Mouse (Mus musculus) right cerebral cortex, adult 2 months (tissue): ENCODE measurements at regions not wholly inside any gene's neighbourhood (a gene's known extent, or its start where the extent isn't known, plus 50 kb on each side); places are given as distances from the start of the nearest gene placed in this dataset.

Source experiments
- DNase-seq, 2 experiments: peaks; one replicate each; pipeline ENCODE4 v3.0.0; 2021 to 2022; ENCODE audit warnings: low spot score in 2 of 2

- no peak for DNase-seq
Observed at GRCm38 (mm10) chr14:110685247-110685646, 69.7 kb downstream of the Slitrk6 start.

DNA sequence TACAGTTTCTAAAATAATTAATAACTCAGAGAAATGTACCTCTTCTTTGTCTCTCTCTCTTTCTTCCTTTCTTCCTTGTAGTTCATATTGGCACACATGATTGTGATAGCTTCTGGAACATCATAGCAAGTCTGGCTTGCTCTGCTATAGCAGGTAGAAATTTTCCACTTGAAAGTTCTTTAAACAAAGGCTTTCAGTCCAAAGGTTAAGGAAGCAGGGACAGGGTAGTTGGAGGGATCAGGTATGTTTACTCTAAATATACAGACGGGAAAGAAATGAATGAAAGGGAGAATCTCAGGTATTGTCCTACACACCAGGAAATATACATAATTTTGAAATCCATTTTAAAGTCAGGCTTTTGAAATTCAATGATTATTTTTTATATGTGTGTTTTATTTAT lies 75.2 kb downstream of the Slitrk6 start:
- DNase-seq = no peak

DNA sequence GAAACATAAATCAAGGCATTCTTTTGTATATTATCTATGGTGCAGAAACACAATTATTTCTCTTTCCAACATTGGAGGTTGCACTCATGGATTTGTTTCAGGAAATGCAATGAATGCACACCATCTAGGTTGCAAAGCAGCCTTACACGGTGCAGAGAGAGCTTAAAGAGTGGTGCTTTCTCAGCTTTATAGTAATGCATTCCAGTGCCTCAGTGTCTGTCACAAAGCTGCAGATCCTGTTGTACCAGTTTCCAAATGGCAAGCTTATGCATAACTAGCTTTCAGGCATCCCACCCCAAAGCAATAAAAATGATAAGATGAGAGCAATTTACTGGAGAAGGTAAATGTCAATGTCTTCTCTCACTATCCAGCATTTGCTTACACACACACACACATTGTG lies 89.2 kb downstream of the Slitrk6 start:
- DNase-seq = no peak

DNA sequence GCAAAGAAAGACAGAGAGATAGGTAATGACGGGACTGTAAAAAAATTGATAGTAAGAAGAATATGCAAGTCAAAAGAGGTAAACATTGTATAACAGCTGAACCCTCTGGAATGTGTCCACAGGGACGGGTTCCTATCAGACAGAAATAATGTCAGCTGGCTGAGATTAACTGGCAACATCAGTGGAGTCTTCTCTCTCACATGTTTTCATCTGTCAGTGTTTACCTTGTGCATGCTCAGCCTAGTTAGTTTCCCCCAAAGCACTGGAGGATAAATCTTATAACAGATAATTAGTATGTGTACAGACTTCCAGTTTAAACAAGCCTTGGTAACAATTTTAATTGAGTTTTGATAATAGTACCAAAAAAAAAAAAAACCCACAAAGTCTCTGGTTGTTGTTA lies 91.7 kb downstream of the Slitrk6 start:
- no peak for DNase-seq

GRCm38 (mm10) chr14:110634147-110634546 lies 120.8 kb downstream of the Slitrk6 start:
- peak in 1 of 2 experiments; percentile 3 for DNase-seq

GRCm38 (mm10) chr14:110623716-110624115 lies 131.2 kb downstream of the Slitrk6 start:
- DNase-seq = no peak

DNA sequence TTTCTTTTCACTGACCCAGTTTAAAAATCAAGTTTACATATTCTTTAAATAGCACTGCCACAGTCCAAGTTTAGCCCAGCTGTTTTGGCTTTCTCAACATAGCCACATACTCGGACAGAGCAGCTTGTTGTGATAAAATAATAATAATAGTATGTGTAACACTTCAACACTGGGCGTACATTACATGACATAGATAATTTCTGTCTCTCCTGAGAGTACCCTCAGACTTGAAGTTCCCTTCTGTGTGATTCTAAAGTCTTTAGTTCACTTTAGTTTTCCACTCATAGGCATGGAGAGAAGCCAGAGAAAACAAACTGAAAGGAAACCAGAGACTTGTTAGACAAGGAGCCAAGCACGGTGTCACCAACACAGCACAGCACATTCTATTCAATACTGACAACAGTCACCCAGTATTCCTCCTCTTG lies 136.4 kb downstream of the Slitrk6 start:
- no peak for DNase-seq

GRCm38 (mm10) chr14:110616447-110616846 lies 138.5 kb downstream of the Slitrk6 start:
- DNase-seq = no peak

DNA sequence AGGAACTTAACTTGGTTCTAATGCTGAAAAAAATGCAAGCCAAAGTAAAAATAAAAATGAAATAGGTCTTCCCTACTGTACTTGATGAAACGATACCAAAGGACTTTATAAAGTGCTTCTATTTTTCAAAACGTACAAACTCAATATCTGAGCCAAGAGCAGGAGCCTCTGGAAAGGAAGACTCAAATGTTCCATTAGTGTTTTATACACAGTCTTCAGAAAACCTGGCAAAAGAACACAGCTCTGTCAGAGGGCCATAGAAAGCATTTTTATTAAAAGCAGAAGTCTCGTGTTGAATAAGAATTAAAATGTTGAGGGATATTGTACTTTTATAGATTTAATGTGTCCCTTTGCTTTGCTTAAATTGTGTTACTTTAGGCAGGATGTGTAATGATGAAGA lies 174.6 kb downstream of the Slitrk6 start:
- no peak for DNase-seq

GRCm38 (mm10) chr14:110570717-110571116 lies 184.2 kb downstream of the Slitrk6 start:
- DNase-seq = no peak

DNA sequence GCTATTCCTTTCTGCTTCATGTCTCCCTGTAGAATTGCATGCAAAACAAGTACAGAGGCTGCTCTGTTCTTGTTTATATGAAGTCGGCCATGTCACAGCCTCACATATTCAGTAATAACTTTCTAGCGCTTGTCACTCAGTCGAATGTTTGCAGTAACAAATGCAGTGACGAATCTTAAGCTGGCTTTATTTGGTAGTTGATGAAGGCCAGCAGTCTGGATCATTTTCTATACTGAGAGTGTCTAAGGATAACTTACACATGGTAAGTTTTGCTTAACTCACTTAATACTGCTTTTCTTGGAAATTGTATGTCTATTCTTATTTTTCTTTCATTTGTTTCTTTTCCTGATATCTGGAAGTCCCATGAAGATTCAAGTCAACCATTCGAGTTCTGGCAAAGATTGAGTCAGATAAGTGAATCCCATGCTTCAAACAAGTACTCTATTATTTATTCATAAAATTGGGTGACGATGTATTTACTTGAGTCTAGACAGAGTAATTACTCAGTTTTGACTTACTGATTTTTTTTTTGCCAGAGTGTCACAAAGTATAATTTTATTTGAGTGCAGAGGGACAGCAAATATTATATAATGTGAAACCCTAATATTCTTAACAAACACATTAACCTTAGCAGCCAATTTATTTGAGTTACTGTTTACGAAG lies 189.0 kb downstream of the Slitrk6 start:
- DNase-seq = no peak

DNA sequence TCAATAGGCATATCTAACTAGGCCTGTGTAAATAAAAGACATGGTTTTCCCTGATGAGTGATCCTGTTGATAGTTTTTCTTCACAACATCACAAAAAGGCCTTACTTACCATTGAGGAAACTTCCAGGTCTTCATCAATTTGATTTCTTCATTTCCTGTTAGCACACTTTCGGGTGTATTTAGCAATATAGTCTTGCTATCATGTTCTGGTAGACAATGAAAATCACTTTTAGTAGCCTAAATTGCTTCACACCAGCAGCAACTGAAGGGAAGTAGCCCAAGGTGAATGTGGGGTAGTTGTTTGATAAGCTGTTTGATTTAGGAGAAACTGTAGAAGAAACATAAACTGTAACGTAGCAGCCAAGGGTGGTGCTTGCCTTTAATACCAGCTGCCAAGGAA lies 190.3 kb downstream of the Slitrk6 start:
- no peak for DNase-seq

GRCm38 (mm10) chr14:110545265-110545664 lies 209.7 kb downstream of the Slitrk6 start:
- DNase-seq = no peak

- no peak for DNase-seq
Observed at GRCm38 (mm10) chr14:110543303-110544134, 211.4 kb downstream of the Slitrk6 start.

- DNase-seq = no peak
Observed at GRCm38 (mm10) chr14:110527306-110527705, 227.6 kb downstream of the Slitrk6 start.

- DNase-seq = no peak
Observed at GRCm38 (mm10) chr14:110485057-110485456, 269.9 kb downstream of the Slitrk6 start.

- no peak for DNase-seq
Observed at GRCm38 (mm10) chr14:110472743-110473142, 282.2 kb downstream of the Slitrk6 start.

DNA sequence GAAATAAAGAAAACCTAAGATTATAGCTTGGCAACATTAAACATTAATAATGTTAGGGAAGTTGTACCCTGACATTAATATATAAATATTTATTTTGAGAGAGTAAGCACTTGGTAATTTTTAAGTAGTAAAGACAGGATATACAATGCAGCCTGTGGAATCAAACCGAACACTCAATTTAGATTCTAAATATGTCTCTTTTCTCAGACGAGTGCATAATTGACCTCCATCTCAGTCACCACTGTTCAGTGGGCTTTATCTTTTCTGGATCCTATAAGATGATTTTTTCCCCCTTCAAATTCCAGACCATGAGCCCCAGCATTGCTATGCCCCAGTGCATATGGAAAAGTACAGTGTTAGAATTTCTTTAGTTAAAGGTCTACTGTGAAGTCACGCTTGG lies 282.8 kb downstream of the Slitrk6 start:
- DNase-seq = no peak

DNA sequence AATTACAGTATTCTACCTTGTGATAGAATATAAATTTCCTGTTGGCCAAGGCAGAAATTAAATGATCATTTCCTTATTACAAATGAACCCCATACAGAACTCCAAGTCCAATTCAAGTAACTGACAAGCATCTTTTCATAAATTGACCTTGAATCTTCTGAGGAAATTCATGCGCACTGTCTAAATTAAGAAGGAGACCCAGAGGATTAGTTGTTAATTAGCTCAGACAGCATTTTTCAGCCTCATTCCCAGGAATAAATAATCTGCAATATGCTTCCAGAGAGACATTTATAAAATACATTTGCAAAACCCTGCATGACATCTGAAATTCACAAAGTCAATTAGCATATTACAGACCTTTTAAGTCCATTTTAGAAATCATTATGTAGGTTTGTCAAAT lies 284.2 kb downstream of the Slitrk6 start:
- no peak for DNase-seq

GRCm38 (mm10) chr14:110468457-110469311 lies 286.3 kb downstream of the Slitrk6 start:
- DNase-seq = no peak
